Mouse (Mus musculus) retina, adult 2 months (tissue): ENCODE data around the gene Rab3b.

Source experiments
- DNase-seq: peaks from one replicate; pipeline ENCODE4 v3.0.0-alpha.2; 2012; ENCODE audit warnings: low read depth, low spot score

The Rab3b gene

GRCm38 (mm10) chr4:108878963-108879822 is at the start of gene Rab3b:
Gene Rab3b, plus strand, starts transcription at chr4:108879063.
- DNase-seq = no peak

- DNase-seq = no peak
These were observed 48.2 kb upstream of the Rab3b start for GRCm38 (mm10) chr4:108830698-108831097.

GRCm38 (mm10) chr4:108832916-108833827 is 45.7 kb upstream of the Rab3b start, which contains the start of gene Btf3l4:
Gene Btf3l4, minus strand, starts transcription at chr4:108833614.
- peak; percentile 82 for DNase-seq

- no peak for DNase-seq
These were observed 45.1 kb upstream of the Rab3b start for GRCm38 (mm10) chr4:108833828-108834114.

GRCm38 (mm10) chr4:108834115-108834970 is 44.5 kb upstream of the Rab3b start, which contains the start of gene Txndc12:
Gene Txndc12, plus strand, starts transcription at chr4:108834601.
- peak; percentile 68 for DNase-seq

GRCm38 (mm10) chr4:108834971-108835311 is 43.9 kb upstream of the Rab3b start:
- DNase-seq = no peak

GRCm38 (mm10) chr4:108835496-108835895 is 43.4 kb upstream of the Rab3b start:
- DNase-seq = no peak

GRCm38 (mm10) chr4:108838031-108838430 is 40.8 kb upstream of the Rab3b start:
- no peak for DNase-seq

GRCm38 (mm10) chr4:108841920-108842578 is 36.8 kb upstream of the Rab3b start:
- DNase-seq = no peak

GRCm38 (mm10) chr4:108843336-108843735 is 35.5 kb upstream of the Rab3b start:
- no peak for DNase-seq

GRCm38 (mm10) chr4:108845824-108846569 is 32.9 kb upstream of the Rab3b start:
- no peak for DNase-seq

- DNase-seq = peak; percentile 74
These were observed 31.0 kb upstream of the Rab3b start, which contains the start of gene Kti12 for GRCm38 (mm10) chr4:108847715-108848504. Gene Kti12, plus strand, starts transcription at chr4:108847785.

GRCm38 (mm10) chr4:108848505-108848848 is 30.4 kb upstream of the Rab3b start, which contains the start of gene A730015C16Rik:
Gene A730015C16Rik, minus strand, starts transcription at chr4:108848619.
- DNase-seq = no peak

- no peak for DNase-seq
These were observed 12.1 kb upstream of the Rab3b start for GRCm38 (mm10) chr4:108866806-108867205.

GRCm38 (mm10) chr4:108869730-108870374 is 9.0 kb upstream of the Rab3b start:
- DNase-seq = peak; percentile 65

GRCm38 (mm10) chr4:108873746-108874145 is 5.1 kb upstream of the Rab3b start:
- no peak for DNase-seq

- DNase-seq = no peak
These were observed 962 bp upstream of the Rab3b start for GRCm38 (mm10) chr4:108877901-108878300.

- no peak for DNase-seq
These were observed 5.0 kb downstream of the Rab3b start for GRCm38 (mm10) chr4:108883815-108884214.

GRCm38 (mm10) chr4:108887456-108887855 is 8.6 kb downstream of the Rab3b start:
- no peak for DNase-seq
